Mouse (Mus musculus) forebrain, postnatal 0 days (tissue): ENCODE measurements around the gene Arl15. TPM values are rescaled to one million over a fixed set of nuclear protein-coding genes. Genes with fewer than 3 reads are reported as not detected.

Experiments used
- ATAC-seq: fragments of 200-750 bp; cut with Nextera tagmentation; 2 replicates; pipeline ENCODE4 v1.8.0; 2017; ENCODE audit warnings: mild to moderate bottlenecking, moderate library complexity
- DNase-seq: peaks from one replicate; pipeline ENCODE4 v3.0.0-alpha.2; 2015
- H3K27ac ChIP-seq: fragments of 300-500 bp; sonication (generic); 2 replicates; pipeline ENCODE4 v1.5.1; 2014; ENCODE audit warnings: low read depth, mild to moderate bottlenecking, antibody characterized with exemption, low read length, moderate library complexity, mixed read lengths
- H3K27me3 ChIP-seq: fragments of 300-500 bp; sonication (generic); 2 replicates; pipeline ENCODE4 v1.6.1; 2014; ENCODE audit warnings: mild to moderate bottlenecking, low read length, mixed read lengths; ENCODE audit not compliant: insufficient read depth
- H3K36me3 ChIP-seq: fragments of 300-500 bp; sonication (generic); 2 replicates; pipeline ENCODE4 v1.6.1; 2014; ENCODE audit warnings: mild to moderate bottlenecking, moderate library complexity; ENCODE audit not compliant: insufficient read depth
- H3K4me1 ChIP-seq: fragments of 300-500 bp; sonication (generic); 2 replicates; pipeline ENCODE4 v1.6.1; 2014; ENCODE audit warnings: antibody characterized with exemption; ENCODE audit not compliant: insufficient read depth
- H3K4me2 ChIP-seq: fragments of 300-500 bp; sonication (generic); 2 replicates; pipeline ENCODE4 v1.6.1; 2014; ENCODE audit warnings: low read depth, mild to moderate bottlenecking, moderate library complexity
- H3K4me3 ChIP-seq: fragments of 300-500 bp; sonication (generic); 2 replicates; pipeline ENCODE4 v1.5.1; 2014; ENCODE audit warnings: low read depth, low read length, mixed read lengths
- H3K9ac ChIP-seq: fragments of 300-500 bp; sonication (generic); 2 replicates; pipeline ENCODE4 v1.6.1; 2014; ENCODE audit warnings: mild to moderate bottlenecking
- H3K9me3 ChIP-seq: fragments of 300-500 bp; sonication (generic); 2 replicates; pipeline ENCODE4 v1.6.1; 2016; ENCODE audit warnings: low read length
- CTCF ChIP-seq: sonication (generic); IDR thresholded peaks from 2 replicates; pipeline ENCODE4 v1.5.1; 2016; ENCODE audit warnings: antibody characterized with exemption, control low read depth, low read depth
- WGBS: fragments of 180-500 bp; shearing (Covaris S2); extraction: QIAGEN DNeasy Blood & Tissue Kit; methylation state at CpG from one replicate; pipeline ENCODE4 v1.1.7; 2014; 5-methylcytosine and 5-hydroxymethylcytosine counted together
- polyA plus RNA-seq: library from polyadenylated mRNA; unstranded; fragments of >200 nt; fragmentation: Nextera tagmentation; extraction: Ambion mirVana; gene quantifications from 2 replicates; pipeline ENCODE4 v1.2.1, GENCODE M21; 2015
- total RNA-seq: library from RNA; depleted of rRNA; stranded (reverse); fragments of >200 nt; gene quantifications from 2 replicates; pipeline ENCODE4 v1.2.3, GENCODE M21; 2014; rRNA removed

Gene Arl15
- total RNA-seq = 44.0 and 46.5 TPM in 2 replicates
- polyA plus RNA-seq = 17.4 and 18.5 TPM in 2 replicates

GRCm38 (mm10) chr13:113794039-113794704, at the start of gene Arl15:
Gene Arl15 (plus strand): TSS chr13:113794505.
- H3K4me3 ChIP-seq = peak within 1 kb of the TSS; percentile 89
- peak; percentile 98 for DNase-seq
- H3K27me3 ChIP-seq = no peaks in the 10 kb centered on the region
- ATAC-seq = peak; percentile 98
- WGBS = 1% methylated on average over 49 of the region's 49 CpGs
- H3K36me3 ChIP-seq = no peaks in the 10 kb centered on the region
- peak within 1 kb of the TSS; percentile 94 for H3K9ac ChIP-seq
- H3K4me2 ChIP-seq = peak within 1 kb of the TSS; percentile 73
- TF ChIP-seq CTCF = peak; percentile 84
- peaks cover 19% of the 10 kb centered on the region for H3K4me1 ChIP-seq
- H3K9me3 ChIP-seq = no peaks in the 10 kb centered on the region
- H3K27ac ChIP-seq = peak within 1 kb of the TSS; percentile 93

DNA sequence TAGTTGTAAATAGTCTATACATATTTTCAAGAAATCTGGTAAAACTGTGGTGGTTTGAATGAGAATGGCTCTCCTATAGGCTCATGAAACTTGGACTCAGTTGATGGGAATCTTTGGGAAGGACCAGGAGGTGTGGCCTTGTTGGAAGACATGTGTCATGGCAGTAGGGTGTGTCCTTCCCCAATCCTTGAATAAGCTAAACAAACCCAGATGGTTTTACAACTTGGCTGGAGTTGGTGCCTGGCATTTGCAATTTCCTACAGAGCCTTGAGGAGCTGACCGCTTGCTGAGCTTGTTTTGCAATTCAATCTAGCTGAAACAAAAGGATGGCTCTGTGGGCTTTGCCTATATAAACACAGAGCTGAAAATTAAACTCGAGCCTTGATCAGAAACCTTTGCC, 49.0 kb upstream of the Arl15 start:
- no peaks in the 10 kb centered on the region for H3K4me1 ChIP-seq
- H3K4me2 ChIP-seq = no peak overlapping the region
- DNase-seq (no peak), ATAC-seq (no peak)
- H3K4me3 ChIP-seq = no peak overlapping the region
- H3K9ac ChIP-seq = no peak overlapping the region
- no peak overlapping the region for H3K27ac ChIP-seq
- H3K9me3 ChIP-seq = no peaks in the 10 kb centered on the region
- no peaks in the 10 kb centered on the region for H3K27me3 ChIP-seq
- no peak for TF ChIP-seq CTCF
- 48% methylated on average over 2 of the region's 2 CpGs for WGBS
- no peaks in the 10 kb centered on the region for H3K36me3 ChIP-seq

- Histone ChIP-seq H3K4me3 (no peak overlapping the region), H3K36me3 (no peaks in the 10 kb centered on the region), H3K4me1 (no peaks in the 10 kb centered on the region), H3K4me2 (no peak overlapping the region), H3K27me3 (no peaks in the 10 kb centered on the region), H3K9me3 (no peaks in the 10 kb centered on the region), H3K27ac (no peak overlapping the region), H3K9ac (no peak overlapping the region)
- 84% methylated on average over 5 of the region's 5 CpGs for WGBS
- no peak for TF ChIP-seq CTCF
- ATAC-seq (no peak), DNase-seq (no peak)
Observed at GRCm38 (mm10) chr13:113750766-113751165, 43.5 kb upstream of the Arl15 start.

DNA sequence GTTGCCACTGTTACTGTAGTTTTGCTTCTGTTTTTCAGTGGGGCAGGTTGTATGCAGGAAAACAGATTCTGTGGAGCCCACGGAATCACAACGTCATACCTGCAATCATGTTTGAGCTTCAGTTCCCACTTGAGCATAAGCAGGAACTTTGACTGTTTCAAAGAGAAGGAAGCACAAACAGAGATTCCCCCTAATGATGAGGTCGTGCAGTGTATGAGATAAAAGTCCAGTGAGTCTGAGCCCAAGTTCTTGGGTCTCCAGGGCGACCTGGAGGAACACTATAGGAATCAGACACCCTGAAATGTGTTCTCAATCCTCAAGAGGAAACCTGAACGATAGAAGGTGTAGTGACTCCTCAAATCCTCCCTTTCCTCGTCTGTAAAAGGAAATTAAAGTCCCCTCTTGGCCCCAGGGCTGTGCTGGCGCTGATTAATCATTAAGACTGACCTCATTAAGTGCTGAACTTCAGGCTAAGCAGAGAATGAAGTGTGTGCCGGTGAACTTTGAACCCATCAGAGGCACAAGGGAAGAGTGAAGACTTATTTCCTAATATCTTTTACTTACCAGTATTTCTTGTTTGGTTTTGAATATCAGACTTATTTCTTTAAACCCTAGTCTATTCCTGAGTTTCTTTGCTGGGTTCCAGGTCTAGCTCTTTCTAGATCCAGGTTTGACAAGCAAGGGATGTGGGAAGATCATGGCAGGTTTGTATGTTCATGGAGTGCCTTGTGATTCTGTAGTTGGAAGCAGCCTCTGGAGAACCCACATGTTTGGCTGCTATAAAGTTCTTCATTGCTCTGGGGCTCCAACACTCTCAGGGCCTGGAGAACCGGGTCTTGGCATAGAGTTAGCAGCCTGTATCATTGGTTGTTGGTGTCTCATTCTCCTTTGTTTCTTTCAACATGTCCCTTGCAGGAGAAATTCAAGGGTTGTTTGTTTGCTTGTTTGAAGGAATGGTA, 39.3 kb upstream of the Arl15 start:
- H3K4me2 ChIP-seq = no peak overlapping the region
- H3K4me1 ChIP-seq = no peaks in the 10 kb centered on the region
- TF ChIP-seq CTCF = no peak
- H3K27me3 ChIP-seq = no peaks in the 10 kb centered on the region
- no peak overlapping the region for H3K27ac ChIP-seq
- no peaks in the 10 kb centered on the region for H3K36me3 ChIP-seq
- 70% methylated on average over 9 of the region's 9 CpGs for WGBS
- H3K9me3 ChIP-seq = no peaks in the 10 kb centered on the region
- no peak overlapping the region for H3K4me3 ChIP-seq
- ATAC-seq = no peak
- no peak for DNase-seq
- H3K9ac ChIP-seq = no peak overlapping the region

DNA sequence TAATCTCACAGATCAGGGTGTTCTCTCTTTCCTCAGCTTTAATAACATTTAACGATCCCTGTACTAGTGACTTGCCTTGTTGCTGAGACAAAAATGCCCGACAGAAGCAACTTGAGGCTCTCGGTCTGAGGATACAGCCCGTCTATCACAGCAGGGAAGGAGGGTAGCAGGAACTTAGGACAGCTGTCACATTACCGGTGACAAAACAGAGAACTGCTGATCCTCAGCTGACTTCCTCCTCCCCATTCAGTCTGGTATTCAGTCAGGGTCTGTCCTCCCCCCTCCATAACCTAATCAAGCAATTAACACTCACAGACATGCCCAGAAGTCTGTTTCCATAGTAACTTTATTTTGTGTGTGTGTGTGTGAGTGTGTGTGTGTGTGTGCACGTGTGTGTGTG, 38.5 kb upstream of the Arl15 start:
- Histone ChIP-seq H3K27me3 (no peaks in the 10 kb centered on the region), H3K4me3 (no peak overlapping the region), H3K9me3 (no peaks in the 10 kb centered on the region), H3K36me3 (no peaks in the 10 kb centered on the region), H3K27ac (no peak overlapping the region), H3K9ac (no peak overlapping the region), H3K4me1 (no peaks in the 10 kb centered on the region), H3K4me2 (no peak overlapping the region)
- no peak for TF ChIP-seq CTCF
- ATAC-seq (peak; percentile 48; the same call in 1 of the 2 replicates), DNase-seq (no peak)
- 35% methylated on average over 6 of the region's 6 CpGs for WGBS

- Histone ChIP-seq H3K4me2 (no peak overlapping the region), H3K27me3 (no peaks in the 10 kb centered on the region), H3K9ac (no peak overlapping the region), H3K4me1 (no peaks in the 10 kb centered on the region), H3K36me3 (no peaks in the 10 kb centered on the region), H3K4me3 (no peak overlapping the region), H3K9me3 (no peaks in the 10 kb centered on the region), H3K27ac (no peak overlapping the region)
- DNase-seq = no peak
- WGBS = 94% methylated on average over 11 of the region's 11 CpGs
- TF ChIP-seq CTCF = no peak
- ATAC-seq = no peak
Observed at GRCm38 (mm10) chr13:113761717-113762116, 32.6 kb upstream of the Arl15 start.
